Mouse (Mus musculus) midbrain, embryonic 14.5 days (tissue): ENCODE data around the gene Snx9. TPM values are rescaled to one million over a fixed set of nuclear protein-coding genes. Genes with fewer than 3 reads are reported as not detected.
A peak's percentile ranks its signal among the peaks of the same experiment; 100 is the strongest.

ENCODE experiments used
- ATAC-seq: fragments of 200-750 bp; cut with Nextera tagmentation; 2 replicates; pipeline ENCODE4 v1.8.0; 2017; ENCODE audit warnings: moderate number of reproducible peaks, moderate library complexity; ENCODE audit not compliant: low FRiP score, low TSS enrichment
- DNase-seq: peaks from one replicate; pipeline ENCODE4 v3.0.0-alpha.2; 2015
- H3K27ac ChIP-seq: fragments of 300-500 bp; sonication (generic); replicated peaks from 2 replicates; pipeline ENCODE4 v1.5.1; 2014; ENCODE audit warnings: mild to moderate bottlenecking, low read depth, low read length, moderate library complexity
- H3K27me3 ChIP-seq: fragments of 300-500 bp; sonication (generic); 2 replicates; pipeline ENCODE4 v1.6.1; 2014; ENCODE audit warnings: low read length, control low read depth, mixed read lengths; ENCODE audit not compliant: control insufficient read depth, insufficient read depth
- H3K36me3 ChIP-seq: fragments of 300-500 bp; sonication (generic); 2 replicates; pipeline ENCODE4 v1.6.1; 2014; ENCODE audit warnings: low read length, control low read depth; ENCODE audit not compliant: control insufficient read depth, insufficient read depth
- H3K4me1 ChIP-seq: fragments of 300-500 bp; sonication (generic); 2 replicates; pipeline ENCODE4 v1.6.1; 2014; ENCODE audit warnings: mild to moderate bottlenecking, antibody characterized with exemption, low read length, control low read depth; ENCODE audit not compliant: control insufficient read depth, insufficient read depth
- H3K4me2 ChIP-seq: fragments of 300-500 bp; sonication (generic); 2 replicates; pipeline ENCODE4 v1.6.1; 2014; ENCODE audit warnings: mild to moderate bottlenecking, low read length, moderate library complexity
- H3K4me3 ChIP-seq: fragments of 300-500 bp; sonication (generic); replicated peaks from 2 replicates; pipeline ENCODE4 v1.5.1; 2014; ENCODE audit warnings: low read depth, low read length
- H3K9ac ChIP-seq: fragments of 300-500 bp; sonication (generic); replicated peaks from 2 replicates; pipeline ENCODE4 v1.6.1; 2014; ENCODE audit warnings: mild to moderate bottlenecking, low read length, moderate library complexity
- H3K9me3 ChIP-seq: fragments of 300-500 bp; sonication (generic); 2 replicates; pipeline ENCODE4 v1.6.1; 2016; ENCODE audit warnings: low read length, control low read depth, mixed read lengths; ENCODE audit not compliant: control insufficient read depth
- WGBS: fragments of 180-500 bp; shearing (Covaris S2); extraction: QIAGEN DNeasy Blood & Tissue Kit; methylation state at CpG from one replicate; pipeline ENCODE4 v1.1.7; 2014; 5-methylcytosine and 5-hydroxymethylcytosine counted together
- polyA plus RNA-seq: library from polyadenylated mRNA; unstranded; fragments of >200 nt; fragmentation: Nextera tagmentation; extraction: Ambion mirVana; gene quantifications from 2 replicates; pipeline ENCODE4 v1.2.1, GENCODE M21; 2014

Gene Snx9
- polyA plus RNA-seq, 1 experiment from 2014 or later: 8.3 TPM

- H3K4me3 ChIP-seq: no peak overlapping the region
- no peak overlapping the region for H3K27ac ChIP-seq
- no peak overlapping the region for H3K4me2 ChIP-seq
- ATAC-seq: no peak
- no peak for DNase-seq
- no peaks in the 10 kb centered on the region for H3K27me3 ChIP-seq
- H3K9ac ChIP-seq: no peak overlapping the region
- no peaks in the 10 kb centered on the region for H3K36me3 ChIP-seq
- no peaks in the 10 kb centered on the region for H3K4me1 ChIP-seq
- WGBS: 66% methylated on average over 7 of the region's 7 CpGs
- no peaks in the 10 kb centered on the region for H3K9me3 ChIP-seq
Measured at GRCm38 (mm10) chr17:5805151-5805834, 35.8 kb upstream of the Snx9 start.

GRCm38 (mm10) chr17:5805935-5806334, 35.2 kb upstream of the Snx9 start:
- H3K27ac ChIP-seq: no peak overlapping the region

GRCm38 (mm10) chr17:5806823-5807222, 34.3 kb upstream of the Snx9 start:
- H3K9me3 ChIP-seq: no peaks in the 10 kb centered on the region
- H3K36me3 ChIP-seq: no peaks in the 10 kb centered on the region

More at GRCm38 (mm10) chr17:5805935-5806334, 35.2 kb upstream of the Snx9 start:
- H3K36me3 ChIP-seq: no peaks in the 10 kb centered on the region
- no peak for ATAC-seq
- no peak overlapping the region for H3K9ac ChIP-seq
- WGBS: 74% methylated on average over 2 of the region's 2 CpGs
- no peak overlapping the region for H3K4me2 ChIP-seq
- DNase-seq: no peak
- H3K4me1 ChIP-seq: no peaks in the 10 kb centered on the region
- H3K4me3 ChIP-seq: no peak overlapping the region
- H3K9me3 ChIP-seq: no peaks in the 10 kb centered on the region
- H3K27me3 ChIP-seq: no peaks in the 10 kb centered on the region

GRCm38 (mm10) chr17:5807847-5808386, 33.2 kb upstream of the Snx9 start:
- ATAC-seq (no peak), DNase-seq (no peak)
- Histone ChIP-seq H3K9ac (no peak overlapping the region), H3K4me3 (no peak overlapping the region), H3K9me3 (no peaks in the 10 kb centered on the region; the same call in 1 of the 2 replicates), H3K4me1 (no peaks in the 10 kb centered on the region), H3K27me3 (no peaks in the 10 kb centered on the region), H3K4me2 (no peak overlapping the region), H3K27ac (no peak overlapping the region), H3K36me3 (no peaks in the 10 kb centered on the region)
- WGBS: 85% methylated on average over 3 of the region's 3 CpGs

More at GRCm38 (mm10) chr17:5806823-5807222, 34.3 kb upstream of the Snx9 start:
- Histone ChIP-seq H3K4me2 (no peak overlapping the region), H3K4me1 (no peaks in the 10 kb centered on the region), H3K9ac (no peak overlapping the region), H3K27me3 (no peaks in the 10 kb centered on the region), H3K4me3 (no peak overlapping the region), H3K27ac (no peak overlapping the region)
- DNase-seq: no peak
- 96% methylated on average over 2 of the region's 2 CpGs for WGBS
- no peak for ATAC-seq

GRCm38 (mm10) chr17:5813863-5814640, 27.1 kb upstream of the Snx9 start:
- ATAC-seq: no peak
- no peaks in the 10 kb centered on the region; the same call in 1 of the 2 replicates for H3K9me3 ChIP-seq
- 65% methylated on average over 8 of the region's 8 CpGs for WGBS
- H3K4me2 ChIP-seq: no peak overlapping the region
- no peak overlapping the region for H3K27ac ChIP-seq
- H3K27me3 ChIP-seq: no peaks in the 10 kb centered on the region
- peak; percentile 2 for DNase-seq
- H3K4me3 ChIP-seq: no peak overlapping the region
- no peaks in the 10 kb centered on the region for H3K4me1 ChIP-seq
- no peak overlapping the region for H3K9ac ChIP-seq
- H3K36me3 ChIP-seq: no peaks in the 10 kb centered on the region

GRCm38 (mm10) chr17:5814641-5814920, 26.5 kb upstream of the Snx9 start:
- 79% methylated on average over 1 of the region's 1 CpGs for WGBS
- no peaks in the 10 kb centered on the region for H3K36me3 ChIP-seq
- H3K4me1 ChIP-seq: no peaks in the 10 kb centered on the region
- H3K9ac ChIP-seq: no peak overlapping the region
- no peaks in the 10 kb centered on the region for H3K27me3 ChIP-seq
- no peak overlapping the region for H3K4me3 ChIP-seq
- ATAC-seq: no peak
- H3K4me2 ChIP-seq: no peak overlapping the region
- no peak overlapping the region for H3K27ac ChIP-seq
- no peak for DNase-seq
- H3K9me3 ChIP-seq: no peaks in the 10 kb centered on the region; the same call in 1 of the 2 replicates

- ATAC-seq (no peak), DNase-seq (no peak)
- Histone ChIP-seq H3K4me1 (no peaks in the 10 kb centered on the region), H3K27ac (no peak overlapping the region), H3K4me2 (no peak overlapping the region), H3K9ac (no peak overlapping the region), H3K4me3 (no peak overlapping the region), H3K9me3 (no peaks in the 10 kb centered on the region), H3K27me3 (no peaks in the 10 kb centered on the region), H3K36me3 (no peaks in the 10 kb centered on the region)
- 97% methylated on average over 2 of the region's 2 CpGs for WGBS
Measured at GRCm38 (mm10) chr17:5817871-5818270, 23.3 kb upstream of the Snx9 start.

- Histone ChIP-seq H3K4me2 (no peak overlapping the region), H3K27me3 (no peaks in the 10 kb centered on the region), H3K36me3 (no peaks in the 10 kb centered on the region), H3K9ac (no peak overlapping the region), H3K9me3 (no peaks in the 10 kb centered on the region), H3K4me1 (no peaks in the 10 kb centered on the region), H3K4me3 (no peak overlapping the region), H3K27ac (no peak overlapping the region)
- WGBS: 78% methylated on average over 6 of the region's 6 CpGs
- DNase-seq: no peak
- ATAC-seq: no peak
Measured at GRCm38 (mm10) chr17:5819105-5819504, 22.0 kb upstream of the Snx9 start.

- H3K36me3 ChIP-seq: no peaks in the 10 kb centered on the region
- H3K27ac ChIP-seq: no peak overlapping the region
- no peak overlapping the region for H3K4me2 ChIP-seq
- no peaks in the 10 kb centered on the region for H3K27me3 ChIP-seq
- H3K4me3 ChIP-seq: no peak overlapping the region
- no peak overlapping the region for H3K9ac ChIP-seq
- no peak for DNase-seq
- no peaks in the 10 kb centered on the region for H3K9me3 ChIP-seq
- no peaks in the 10 kb centered on the region for H3K4me1 ChIP-seq
- WGBS: 11% methylated on average over 9 of the region's 9 CpGs
- ATAC-seq: no peak
Measured at GRCm38 (mm10) chr17:5819799-5820201, 21.3 kb upstream of the Snx9 start.
